Mouse (Mus musculus) liver, embryonic 14.5 days (tissue): ENCODE measurements around the gene Tmem182. TPM values are rescaled to one million over a fixed set of nuclear protein-coding genes. Genes with fewer than 3 reads are reported as not detected.

ENCODE experiments used
- ATAC-seq: fragments of 200-750 bp; cut with Nextera tagmentation; 2 replicates; pipeline ENCODE4 v1.8.0; 2017; ENCODE audit warnings: moderate number of reproducible peaks, mild to moderate bottlenecking, moderate library complexity; ENCODE audit not compliant: insufficient read depth
- DNase-seq, 3 experiments: peaks; one replicate each; pipeline ENCODE4 v3.0.0-alpha.2; 2012 to 2013; ENCODE audit warnings: low read depth in 3 of 3, low spot score in 3 of 3
- H3K27ac ChIP-seq: fragments of 300-500 bp; sonication (generic); 2 replicates; pipeline ENCODE4 v1.5.1; 2014; ENCODE audit warnings: moderate library complexity, mild to moderate bottlenecking, control low read depth, inconsistent platforms
- H3K27me3 ChIP-seq: fragments of 300-500 bp; sonication (generic); 2 replicates; pipeline ENCODE4 v1.6.1; 2014; ENCODE audit warnings: mild to moderate bottlenecking, low read length, moderate library complexity; ENCODE audit not compliant: control insufficient read depth, insufficient read depth
- H3K36me3 ChIP-seq: fragments of 300-500 bp; sonication (generic); replicated peaks from 2 replicates; pipeline ENCODE4 v1.6.1; 2014; ENCODE audit warnings: low read depth; ENCODE audit not compliant: control insufficient read depth, insufficient read depth
- H3K4me1 ChIP-seq, 2 experiments: fragments of 200-500 bp in 1 of 2; fragments of 300-500 bp in 1 of 2; sonication (generic) in 1 of 2; replicated peaks; 2 replicates each; pipeline ENCODE4 v1.6.1; 2012 to 2014; ENCODE audit warnings: antibody characterized with exemption in 1 of 2, inconsistent platforms in 1 of 2, low read length in 1 of 2; ENCODE audit not compliant: control insufficient read depth in 2 of 2, insufficient read depth in 2 of 2
- H3K4me2 ChIP-seq: fragments of 300-500 bp; sonication (generic); 2 replicates; pipeline ENCODE4 v1.6.1; 2014; ENCODE audit warnings: low read depth, mild to moderate bottlenecking, control low read depth, moderate library complexity
- H3K4me3 ChIP-seq, 2 experiments: fragments of 200-500 bp in 1 of 2; fragments of 300-500 bp in 1 of 2; sonication (generic) in 1 of 2; 2 replicates each; pipeline ENCODE4 v1.5.1; 2012 to 2014; ENCODE audit warnings: low read depth in 2 of 2, low read length in 2 of 2, mild to moderate bottlenecking in 2 of 2, control low read depth in 1 of 2, inconsistent platforms in 1 of 2, moderate library complexity in 1 of 2; ENCODE audit not compliant: insufficient read depth in 1 of 2
- H3K9ac ChIP-seq: fragments of 300-500 bp; sonication (generic); replicated peaks from 2 replicates; pipeline ENCODE4 v1.6.1; 2014; ENCODE audit warnings: mild to moderate bottlenecking, control low read depth, moderate library complexity
- H3K9me3 ChIP-seq: fragments of 300-500 bp; sonication (generic); 2 replicates; pipeline ENCODE4 v1.6.1; 2016; ENCODE audit warnings: low read length, mixed read lengths; ENCODE audit not compliant: control insufficient read depth
- CTCF ChIP-seq: IDR thresholded peaks from 2 replicates; pipeline ENCODE4 v1.5.1; 2016; ENCODE audit warnings: antibody characterized with exemption, low read depth, control low read depth
- EP300 ChIP-seq: IDR thresholded peaks from 2 replicates; pipeline ENCODE4 v1.6.1; 2016; ENCODE audit warnings: antibody characterized with exemption, low read depth
- WGBS: fragments of 180-500 bp; shearing (Covaris S2); extraction: QIAGEN DNeasy Blood & Tissue Kit; methylation state at CpG from one replicate; pipeline ENCODE4 v1.1.7; 2014; ENCODE audit not compliant: insufficient replicate concordance; 5-methylcytosine and 5-hydroxymethylcytosine counted together
- polyA plus RNA-seq, 2 experiments: library from polyadenylated mRNA; depleted of rRNA in 1 of 2; stranded (reverse) in 1 of 2; unstranded in 1 of 2; fragments of >200 nt; fragmentation: Nextera tagmentation in 1 of 2; extraction: Ambion mirVana in 1 of 2; gene quantifications; 2 replicates each; pipeline versions ENCODE4 v1.2.1 to v1.2.3; 2012 to 2014

Gene Tmem182
- polyA plus RNA-seq, 2 experiments = not detected

GRCm38 (mm10) chr1:40874456-40875375, 69.3 kb downstream of the Tmem182 start:
- Histone ChIP-seq H3K27ac (no peak overlapping the region), H3K4me3 (no peak overlapping the region), H3K4me2 (no peak overlapping the region), H3K4me1 (no peaks in the 10 kb centered on the region), H3K36me3 (no peaks in the 10 kb centered on the region), H3K9ac (no peak overlapping the region), H3K9me3 (no peaks in the 10 kb centered on the region), H3K27me3 (no peaks in the 10 kb centered on the region)
- no peak for DNase-seq
- ATAC-seq = no peak
- no peak for TF ChIP-seq EP300
- TF ChIP-seq CTCF = no peak
- WGBS = 53% methylated on average over 26 of the region's 26 CpGs

DNA sequence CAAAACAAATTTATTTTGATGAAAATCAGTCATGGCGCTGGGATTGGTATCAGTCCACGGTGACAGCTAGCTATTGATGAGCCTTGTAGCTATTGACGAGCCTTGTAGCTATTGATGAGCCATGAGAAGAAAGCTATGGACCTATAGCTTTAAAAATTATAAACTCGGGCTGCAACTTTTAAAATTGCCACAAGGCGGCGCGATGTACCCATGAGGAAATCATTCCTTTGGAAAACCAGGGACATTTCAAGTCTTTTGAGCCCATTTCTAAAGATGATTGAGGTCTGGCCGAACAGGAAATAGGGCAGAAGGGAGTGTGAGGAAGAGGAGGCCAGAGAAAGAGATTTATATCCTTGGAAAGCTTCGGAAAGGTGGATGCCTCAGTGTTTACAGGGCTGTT, 73.7 kb downstream of the Tmem182 start:
- TF ChIP-seq EP300 (no peak), CTCF (peak; percentile 43)
- no peak overlapping the region for H3K9ac ChIP-seq
- no peaks in the 10 kb centered on the region for H3K36me3 ChIP-seq
- H3K4me2 ChIP-seq = no peak overlapping the region
- H3K4me1 ChIP-seq = no peaks in the 10 kb centered on the region
- H3K9me3 ChIP-seq = no peaks in the 10 kb centered on the region
- DNase-seq = no peak
- ATAC-seq = no peak
- H3K27me3 ChIP-seq = no peaks in the 10 kb centered on the region
- H3K4me3 ChIP-seq = no peak overlapping the region
- WGBS = 10% methylated on average over 9 of the region's 9 CpGs
- H3K27ac ChIP-seq = no peak overlapping the region

DNA sequence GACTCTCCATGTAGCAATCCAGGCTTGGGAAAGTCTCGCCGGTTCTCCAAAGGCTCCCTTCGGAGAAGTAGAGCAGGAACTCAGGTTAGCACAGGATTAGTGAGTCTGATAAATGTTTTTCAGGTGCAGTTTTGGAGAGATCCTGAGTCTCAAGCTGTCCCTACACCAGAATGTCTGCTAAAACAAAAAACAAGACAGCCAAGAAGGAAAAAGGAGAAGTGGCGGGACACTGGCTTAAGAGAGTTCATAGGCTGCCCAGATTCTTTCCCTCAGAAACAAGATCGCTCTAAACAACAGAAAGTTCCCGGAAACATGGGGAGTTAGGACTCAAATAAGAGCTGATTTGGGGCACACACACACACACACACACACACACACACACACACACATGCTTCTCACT, 74.1 kb downstream of the Tmem182 start:
- ATAC-seq = no peak
- no peak overlapping the region for H3K4me2 ChIP-seq
- H3K4me3 ChIP-seq = no peak overlapping the region
- no peaks in the 10 kb centered on the region for H3K36me3 ChIP-seq
- WGBS = 64% methylated on average over 6 of the region's 6 CpGs
- H3K9ac ChIP-seq = no peak overlapping the region
- TF ChIP-seq CTCF = no peak
- TF ChIP-seq EP300 = no peak
- no peaks in the 10 kb centered on the region for H3K27me3 ChIP-seq
- no peaks in the 10 kb centered on the region for H3K4me1 ChIP-seq
- no peaks in the 10 kb centered on the region for H3K9me3 ChIP-seq
- H3K27ac ChIP-seq = no peak overlapping the region
- no peak for DNase-seq

DNA sequence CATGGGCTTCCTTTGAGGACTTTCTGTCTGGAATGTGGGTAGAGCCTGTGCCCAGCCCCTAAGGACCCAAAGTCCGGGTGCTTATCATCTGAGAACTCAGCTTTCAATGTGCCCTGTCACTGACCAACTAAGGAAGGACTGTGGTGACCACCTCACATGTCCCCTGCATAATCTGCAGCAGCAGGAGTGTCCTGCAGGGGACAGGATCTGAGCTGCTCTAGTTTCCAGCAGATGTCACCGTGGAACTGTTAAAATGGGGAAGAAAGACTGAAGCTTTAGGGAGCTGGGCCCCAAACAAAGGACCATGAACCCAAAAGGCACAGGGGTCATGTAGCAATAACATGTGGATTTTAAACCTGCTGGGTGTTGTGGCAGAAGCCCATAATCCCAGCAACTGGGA, 75.1 kb downstream of the Tmem182 start:
- 19% methylated on average over 2 of the region's 2 CpGs for WGBS
- no peak for DNase-seq
- no peak for TF ChIP-seq EP300
- TF ChIP-seq CTCF = no peak
- Histone ChIP-seq H3K4me2 (no peak overlapping the region), H3K4me1 (no peaks in the 10 kb centered on the region), H3K36me3 (no peaks in the 10 kb centered on the region), H3K9ac (no peak overlapping the region), H3K27me3 (no peaks in the 10 kb centered on the region), H3K9me3 (no peaks in the 10 kb centered on the region), H3K27ac (no peak overlapping the region), H3K4me3 (no peak overlapping the region)
- no peak for ATAC-seq

DNA sequence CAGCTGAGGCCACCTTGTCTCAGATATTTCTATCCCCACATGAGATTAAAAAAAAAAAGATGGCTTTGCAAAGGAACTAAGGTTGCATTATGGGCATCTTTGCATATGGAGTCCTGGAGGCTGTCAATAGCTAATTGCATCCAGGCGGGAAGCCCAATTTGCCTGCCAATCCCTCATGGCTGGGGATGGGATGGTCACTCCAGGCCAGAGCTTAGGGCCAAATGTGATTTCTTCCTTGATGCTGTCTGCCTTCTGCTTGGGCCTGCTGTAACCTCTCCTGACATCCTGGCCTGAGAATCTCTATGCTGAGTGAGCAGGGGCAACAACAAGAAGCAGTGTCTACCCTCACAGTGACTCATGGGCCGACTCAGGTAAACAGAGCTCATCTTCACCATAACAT, 78.5 kb downstream of the Tmem182 start:
- Histone ChIP-seq H3K27me3 (no peaks in the 10 kb centered on the region), H3K4me2 (no peak overlapping the region), H3K9me3 (no peaks in the 10 kb centered on the region), H3K4me3 (no peak overlapping the region), H3K4me1 (no peaks in the 10 kb centered on the region), H3K9ac (no peak overlapping the region), H3K27ac (no peak overlapping the region), H3K36me3 (no peaks in the 10 kb centered on the region)
- ATAC-seq = no peak
- TF ChIP-seq CTCF (no peak), EP300 (no peak)
- 56% methylated on average over 2 of the region's 2 CpGs for WGBS
- DNase-seq = no peak
